Mouse (Mus musculus): ENCODE measurements at regions not wholly inside any gene's neighbourhood (a gene's known extent, or its start where the extent isn't known, plus 50 kb on each side); places are given as distances from the start of the nearest gene placed in this dataset.

- Histone ChIP-seq H3K4me1 (no peaks in the 10 kb centered on the region), H3K9me3 (no peaks in the 10 kb centered on the region), H3K36me3 (replicated peaks; ENCODE audit: low read length) (no peaks in the 10 kb centered on the region), H3K27me3 (replicated peaks) (peaks cover 7% of the 10 kb centered on the region), H3K4me3 (replicated peaks) (no peak overlapping the region)
- TF ChIP-seq FLI1 (IDR thresholded peaks at IDR 0.05; ENCODE audit: low read length), result no peak
- TF ChIP-seq GATA1 (IDR thresholded peaks at IDR 0.05; ENCODE audit: borderline replicate concordance, low read length), result no peak
Measured at GRCm38 (mm10) chr4:125814311-125814710, 210.0 kb upstream of the Csf3r start.

- Histone ChIP-seq H3K27me3 (replicated peaks) (peaks cover 6% of the 10 kb centered on the region), H3K36me3 (replicated peaks; ENCODE audit: low read length) (no peaks in the 10 kb centered on the region), H3K9me3 (no peaks in the 10 kb centered on the region), H3K4me3 (replicated peaks) (no peak overlapping the region), H3K4me1 (no peaks in the 10 kb centered on the region)
- TF ChIP-seq FLI1 (IDR thresholded peaks at IDR 0.05; ENCODE audit: low read length), result no peak
- no peak for TF ChIP-seq GATA1 (IDR thresholded peaks at IDR 0.05; ENCODE audit: borderline replicate concordance, low read length)
Measured at GRCm38 (mm10) chr4:125815276-125815675, 209.1 kb upstream of the Csf3r start.

- no peak overlapping the region for H3K4me3 ChIP-seq (replicated peaks)
- no peaks in the 10 kb centered on the region for H3K9me3 ChIP-seq
- TF ChIP-seq FLI1 (IDR thresholded peaks at IDR 0.05; ENCODE audit: low read length) (no peak), GATA1 (IDR thresholded peaks at IDR 0.05; ENCODE audit: borderline replicate concordance, low read length) (no peak)
- peaks cover 7% of the 10 kb centered on the region for H3K27me3 ChIP-seq (replicated peaks)
- no peaks in the 10 kb centered on the region for H3K4me1 ChIP-seq
- no peaks in the 10 kb centered on the region for H3K36me3 ChIP-seq (replicated peaks; ENCODE audit: low read length)
Measured at GRCm38 (mm10) chr4:125824525-125824924, 199.8 kb upstream of the Csf3r start.

- Histone ChIP-seq H3K9me3 (peaks cover 4% of the 10 kb centered on the region; the same call in 1 of the 2 replicates), H3K4me3 (replicated peaks) (no peak overlapping the region), H3K36me3 (replicated peaks; ENCODE audit: low read length) (no peaks in the 10 kb centered on the region), H3K4me1 (no peaks in the 10 kb centered on the region), H3K27me3 (replicated peaks) (peaks cover 7% of the 10 kb centered on the region)
- TF ChIP-seq FLI1 (IDR thresholded peaks at IDR 0.05; ENCODE audit: low read length), result no peak
- no peak for TF ChIP-seq GATA1 (IDR thresholded peaks at IDR 0.05; ENCODE audit: borderline replicate concordance, low read length)
Measured at GRCm38 (mm10) chr4:125826416-125826815, 197.9 kb upstream of the Csf3r start.

GRCm38 (mm10) chr4:125835250-125835649 lies 189.1 kb upstream of the Csf3r start:
- H3K27me3 ChIP-seq (replicated peaks), result peaks cover 4% of the 10 kb centered on the region
- H3K4me1 ChIP-seq, result no peaks in the 10 kb centered on the region
- no peaks in the 10 kb centered on the region for H3K9me3 ChIP-seq
- no peaks in the 10 kb centered on the region for H3K36me3 ChIP-seq (replicated peaks; ENCODE audit: low read length)
- no peak overlapping the region for H3K4me3 ChIP-seq (replicated peaks)
- TF ChIP-seq FLI1 (IDR thresholded peaks at IDR 0.05; ENCODE audit: low read length), result no peak
- TF ChIP-seq GATA1 (IDR thresholded peaks at IDR 0.05; ENCODE audit: borderline replicate concordance, low read length), result no peak

GRCm38 (mm10) chr4:125847568-125847967 lies 176.8 kb upstream of the Csf3r start:
- no peaks in the 10 kb centered on the region for H3K36me3 ChIP-seq (replicated peaks; ENCODE audit: low read length)

GRCm38 (mm10) chr4:125850300-125850699 lies 174.1 kb upstream of the Csf3r start:
- Histone ChIP-seq H3K27me3 (replicated peaks) (peaks cover 4% of the 10 kb centered on the region), H3K4me1 (no peaks in the 10 kb centered on the region), H3K4me3 (replicated peaks) (no peak overlapping the region), H3K36me3 (replicated peaks; ENCODE audit: low read length) (no peaks in the 10 kb centered on the region), H3K9me3 (no peaks in the 10 kb centered on the region)
- TF ChIP-seq FLI1 (IDR thresholded peaks at IDR 0.05; ENCODE audit: low read length) (no peak), GATA1 (IDR thresholded peaks at IDR 0.05; ENCODE audit: borderline replicate concordance, low read length) (no peak)

More at GRCm38 (mm10) chr4:125847568-125847967, 176.8 kb upstream of the Csf3r start:
- no peak for TF ChIP-seq GATA1 (IDR thresholded peaks at IDR 0.05; ENCODE audit: borderline replicate concordance, low read length)
- TF ChIP-seq FLI1 (IDR thresholded peaks at IDR 0.05; ENCODE audit: low read length), result no peak
- Histone ChIP-seq H3K9me3 (no peaks in the 10 kb centered on the region), H3K27me3 (replicated peaks) (peaks cover 4% of the 10 kb centered on the region), H3K4me3 (replicated peaks) (no peak overlapping the region), H3K4me1 (no peaks in the 10 kb centered on the region)

- no peaks in the 10 kb centered on the region for H3K9me3 ChIP-seq
- no peaks in the 10 kb centered on the region for H3K4me1 ChIP-seq
- TF ChIP-seq GATA1 (IDR thresholded peaks at IDR 0.05; ENCODE audit: borderline replicate concordance, low read length) (no peak), FLI1 (IDR thresholded peaks at IDR 0.05; ENCODE audit: low read length) (no peak)
- H3K36me3 ChIP-seq (replicated peaks; ENCODE audit: low read length), result no peaks in the 10 kb centered on the region
- no peak overlapping the region for H3K4me3 ChIP-seq (replicated peaks)
- peaks cover 8% of the 10 kb centered on the region for H3K27me3 ChIP-seq (replicated peaks)
Measured at GRCm38 (mm10) chr4:125852545-125852944, 171.8 kb upstream of the Csf3r start.

GRCm38 (mm10) chr4:125855983-125856591 lies 168.3 kb upstream of the Csf3r start:
- H3K27me3 ChIP-seq (replicated peaks), result peaks cover 8% of the 10 kb centered on the region
- no peak overlapping the region for H3K4me3 ChIP-seq (replicated peaks)
- no peak for TF ChIP-seq FLI1 (IDR thresholded peaks at IDR 0.05; ENCODE audit: low read length)
- TF ChIP-seq GATA1 (IDR thresholded peaks at IDR 0.05; ENCODE audit: borderline replicate concordance, low read length), result no peak
- no peaks in the 10 kb centered on the region for H3K9me3 ChIP-seq
- no peaks in the 10 kb centered on the region for H3K36me3 ChIP-seq (replicated peaks; ENCODE audit: low read length)
- no peaks in the 10 kb centered on the region for H3K4me1 ChIP-seq

- Histone ChIP-seq H3K9me3 (no peaks in the 10 kb centered on the region), H3K4me1 (no peaks in the 10 kb centered on the region), H3K36me3 (replicated peaks; ENCODE audit: low read length) (no peaks in the 10 kb centered on the region), H3K27me3 (replicated peaks) (peaks cover 6% of the 10 kb centered on the region), H3K4me3 (replicated peaks) (no peak overlapping the region)
- TF ChIP-seq GATA1 (IDR thresholded peaks at IDR 0.05; ENCODE audit: borderline replicate concordance, low read length), result no peak
- no peak for TF ChIP-seq FLI1 (IDR thresholded peaks at IDR 0.05; ENCODE audit: low read length)
Measured at GRCm38 (mm10) chr4:125856781-125857180, 167.6 kb upstream of the Csf3r start.

Measured in megakaryocyte, embryonic 14.5 days (primary cell).